ENCODE assay signal across 14 mouse cellular contexts in genomic region chr11:23259073-23259472, GRCm38 (mm10). TPM values are rescaled to one million over a fixed set of nuclear protein-coding genes. Genes with fewer than 3 reads are reported as not detected.
DNase-seq lines count a peak whose midpoint lies in the region; ATAC-seq and TF ChIP-seq lines count a peak whose summit lies in the region.
"Had no signal": no experiment of that assay in that cellular context is flagged by ENCODE, and none has a peak within 500 bp of the region (broad histone marks: within the 10 kb centered on the region; RNA-seq: fewer than 3 reads in every experiment).

No protein-coding gene starts in this region.

- H3K27ac ChIP-seq in heart, embryonic 13.5 days (replicated peaks), result no peak overlapping the region
- no peak overlapping the region for H3K27ac ChIP-seq in midbrain, embryonic 10.5 days (replicated peaks)
- no peak overlapping the region for H3K27ac ChIP-seq in midbrain, embryonic 16.5 days (ENCODE audit: low read length)
- no peak overlapping the region for H3K27ac ChIP-seq in hindbrain, postnatal 0 days
- H3K27ac ChIP-seq: gastrocnemius, adult 2 months had no signal

- H3K36me3 ChIP-seq in heart, embryonic 13.5 days, result peaks cover 31% of the 10 kb centered on the region
- H3K36me3 ChIP-seq in midbrain, embryonic 10.5 days, result peaks cover 52% of the 10 kb centered on the region
- H3K36me3 ChIP-seq in midbrain, embryonic 16.5 days (ENCODE audit: control insufficient read depth, insufficient read depth, low read length), result peaks cover 9% of the 10 kb centered on the region
- no peaks in the 10 kb centered on the region; the same call in 1 of the 2 replicates for H3K36me3 ChIP-seq in hindbrain, postnatal 0 days (ENCODE audit: insufficient read depth, low read length)
- peaks cover 20% of the 10 kb centered on the region for H3K36me3 ChIP-seq in myocyte (ENCODE audit: control insufficient read depth, insufficient read depth)

- no peaks in the 10 kb centered on the region for H3K9me3 ChIP-seq in heart, embryonic 13.5 days
- H3K9me3 ChIP-seq in midbrain, embryonic 10.5 days (replicated peaks), result no peaks in the 10 kb centered on the region
- H3K9me3 ChIP-seq in midbrain, embryonic 16.5 days (replicated peaks; ENCODE audit: control insufficient read depth, low read length, poor library complexity, severe bottlenecking), result no peaks in the 10 kb centered on the region
- H3K9me3 ChIP-seq in hindbrain, postnatal 0 days (ENCODE audit: low read length), result no peaks in the 10 kb centered on the region

- WGBS in heart, embryonic 13.5 days, result 73% methylated on average over 4 of the region's 4 CpGs
- 96% methylated on average over 4 of the region's 4 CpGs for WGBS in midbrain, embryonic 10.5 days
- 91% methylated on average over 4 of the region's 4 CpGs for WGBS in midbrain, embryonic 16.5 days
- 91% methylated on average over 4 of the region's 4 CpGs for WGBS in hindbrain, postnatal 0 days

- intact Hi-C loops in heart, postnatal 25 days (cut with DNase I), result loop anchor here (5.0 to 10.0 kb wide), 5 partner anchors 194 to 1687 kb away; partner anchors contain the start of genes Fam161a, Mdh1 and Wdpcp

- DNase-seq in heart, postnatal 25 days (ENCODE audit: low spot score), result no peak
- DNase-seq in midbrain, embryonic 10.5 days (ENCODE audit: low spot score), result no peak
- no peak for DNase-seq in hindbrain, postnatal 0 days (ENCODE audit: low spot score)
- no peak for DNase-seq in layer of hippocampus, adult 11-12 months (ENCODE audit: low spot score)
- DNase-seq in thymus, adult 18-20 months, result no peak
- DNase-seq: gastrocnemius, adult 2 months; kidney, adult 18-20 months; layer of hippocampus, postnatal 36 days; lung, adult 2 months had no signal

- peak overlapping the region; percentile 97 for H3K4me2 ChIP-seq in heart, embryonic 13.5 days
- no peak overlapping the region for H3K4me2 ChIP-seq in midbrain, embryonic 16.5 days (ENCODE audit: low read length)
- 0 out of 2 replicates have a peak overlapping the region, but pooled peaks have one; percentile 10 for H3K4me2 ChIP-seq in hindbrain, postnatal 0 days (ENCODE audit: low read depth, low read length)
- H3K4me2 ChIP-seq in myocyte (ENCODE audit: low read depth), result peak overlapping the region; percentile 14

- H3K4me3 ChIP-seq in heart, embryonic 13.5 days, result peak overlapping the region; percentile 24
- peak overlapping the region; percentile 97 for H3K4me3 ChIP-seq in midbrain, embryonic 10.5 days
- H3K4me3 ChIP-seq in midbrain, embryonic 16.5 days (ENCODE audit: low read depth, low read length), result no peak overlapping the region
- H3K4me3 ChIP-seq in hindbrain, postnatal 0 days (ENCODE audit: low read length), result no peak overlapping the region
- H3K4me3 ChIP-seq in myocyte, result no peak overlapping the region
- H3K4me3 ChIP-seq: gastrocnemius, adult 2 months had no signal

- ATAC-seq in heart, embryonic 13.5 days (ENCODE audit: extremely low read depth, insufficient number of reproducible peaks, low FRiP score, low TSS enrichment), result no peak
- ATAC-seq in midbrain, embryonic 16.5 days, result no peak
- no peak for ATAC-seq in hindbrain, postnatal 0 days
- ATAC-seq: activated CD4-positive, CD25-positive, alpha-beta regulatory T cell, adult 4 months; CD4-positive, CD25-positive, alpha-beta regulatory T cell, adult 4 months had no signal

- no peak for TF ChIP-seq POLR2A in myocyte (IDR thresholded peaks at IDR 0.05; ENCODE audit: insufficient read length, low read depth)

- peaks cover 38% of the 10 kb centered on the region for H3K4me1 ChIP-seq in heart, embryonic 13.5 days
- peaks cover 35% of the 10 kb centered on the region for H3K4me1 ChIP-seq in midbrain, embryonic 10.5 days
- H3K4me1 ChIP-seq in midbrain, embryonic 16.5 days (ENCODE audit: control insufficient read depth, insufficient read depth, low read length), result peaks cover 20% of the 10 kb centered on the region
- 0 out of 2 replicates have a peak, but pooled peaks cover 6% of the 10 kb centered on the region for H3K4me1 ChIP-seq in hindbrain, postnatal 0 days (ENCODE audit: insufficient read depth, low read length)

- no peak for TF ChIP-seq CTCF in hindbrain, postnatal 0 days (IDR thresholded peaks at IDR 0.05; ENCODE audit: low read depth)

- peak overlapping the region; percentile 44; the same call in 1 of the 2 replicates for H3K9ac ChIP-seq in heart, embryonic 13.5 days
- H3K9ac ChIP-seq in midbrain, embryonic 16.5 days (ENCODE audit: low read depth, low read length), result no peak overlapping the region
- no peak overlapping the region for H3K9ac ChIP-seq in hindbrain, postnatal 0 days (replicated peaks; ENCODE audit: low read length)

- peaks cover 79% of the 10 kb centered on the region for H3K79me2 ChIP-seq in myocyte (ENCODE audit: control insufficient read depth, insufficient read depth)

- no peaks in the 10 kb centered on the region for H3K27me3 ChIP-seq in heart, embryonic 13.5 days (replicated peaks)
- no peaks in the 10 kb centered on the region for H3K27me3 ChIP-seq in midbrain, embryonic 10.5 days (ENCODE audit: low read depth, poor library complexity, severe bottlenecking)
- no peaks in the 10 kb centered on the region for H3K27me3 ChIP-seq in midbrain, embryonic 16.5 days (ENCODE audit: control insufficient read depth, insufficient read depth, low read depth, low read length)
- H3K27me3 ChIP-seq in hindbrain, postnatal 0 days (ENCODE audit: insufficient read depth, low read length), result no peaks in the 10 kb centered on the region
- H3K27me3 ChIP-seq in myocyte (ENCODE audit: control insufficient read depth, insufficient read depth, insufficient read length), result no peaks in the 10 kb centered on the region

- H3ac ChIP-seq in myocyte (ENCODE audit: control insufficient read depth, insufficient read length), result no peak overlapping the region

TF ChIP-seq in myocyte, 11 proteins besides CTCF, POLR2A, EP300 and RAD21:
- no peak for TF ChIP-seq POLR2AphosphoS2 (IDR thresholded peaks at IDR 0.05; ENCODE audit: insufficient read length, low read depth)
- no peak for TF ChIP-seq SRF (IDR thresholded peaks at IDR 0.05; ENCODE audit: control insufficient read depth, insufficient read length, low read depth)
- TF ChIP-seq E2F4 (IDR thresholded peaks at IDR 0.05; ENCODE audit: insufficient read depth), result no peak
- TF ChIP-seq TCF12 (IDR thresholded peaks at IDR 0.05; ENCODE audit: insufficient read depth, poor library complexity, severe bottlenecking), result no peak
- TF ChIP-seq MAX (IDR thresholded peaks at IDR 0.05; ENCODE audit: low read depth), result no peak
- no peak for TF ChIP-seq MYOD1 (IDR thresholded peaks at IDR 0.05; ENCODE audit: control insufficient read depth in 1 of 3, insufficient read length in 2 of 3, low read depth in 2 of 3)
- TF ChIP-seq CEBPB (IDR thresholded peaks at IDR 0.05; ENCODE audit: insufficient read depth, poor library complexity, severe bottlenecking), result no peak

RNA-seq across cellular contexts. Expression of gene Xpo1, which starts 3.2 kb away (rescaled TPM):
- 51.9 and 52.8 TPM in 2 replicates for polyA plus RNA-seq in heart, embryonic 13.5 days (2015; fragmentation: Nextera tagmentation; extraction: Ambion mirVana)
- 10 to 100 TPM; 33.9 to 44.3 TPM for total RNA-seq in heart, postnatal 25 days (2021)
- 128 and 131 TPM in 2 replicates for polyA plus RNA-seq in midbrain, embryonic 10.5 days (2016; fragmentation: Nextera tagmentation; extraction: Ambion mirVana)
- polyA plus RNA-seq in midbrain, embryonic 16.5 days (2015; fragmentation: Nextera tagmentation; extraction: Ambion mirVana), result 69.7 and 80.6 TPM in 2 replicates
- 50.7 and 51.8 TPM in 2 replicates for total RNA-seq in hindbrain, postnatal 0 days (2014; rRNA removed)
- polyA plus RNA-seq in hindbrain, postnatal 0 days (2015; fragmentation: Nextera tagmentation; extraction: Ambion mirVana), result 40.8 and 43.7 TPM in 2 replicates
- 20.8 TPM for polyA plus RNA-seq in myocyte (2012; fragmentation: generic; extraction: Trizol)

RNA-seq across cellular contexts. Expression of gene Usp34, which starts 47.6 kb away (rescaled TPM):
- 14.0 and 14.6 TPM in 2 replicates for polyA plus RNA-seq in heart, embryonic 13.5 days (2015; fragmentation: Nextera tagmentation; extraction: Ambion mirVana)
- 10 to 100 TPM; 33.1 to 36.4 TPM for total RNA-seq in heart, postnatal 25 days (2021)
- polyA plus RNA-seq in midbrain, embryonic 10.5 days (2016; fragmentation: Nextera tagmentation; extraction: Ambion mirVana), result 19.6 and 22.0 TPM in 2 replicates
- 32.3 and 35.1 TPM in 2 replicates for polyA plus RNA-seq in midbrain, embryonic 16.5 days (2015; fragmentation: Nextera tagmentation; extraction: Ambion mirVana)
- total RNA-seq in hindbrain, postnatal 0 days (2014; rRNA removed), result 95.2 and 95.3 TPM in 2 replicates
- 24.5 and 26.7 TPM in 2 replicates for polyA plus RNA-seq in hindbrain, postnatal 0 days (2015; fragmentation: Nextera tagmentation; extraction: Ambion mirVana)
- 7.2 TPM for polyA plus RNA-seq in myocyte (2012; fragmentation: generic; extraction: Trizol)

Comparison
In these comparisons a context has a peak if more than half of its experiments do, and no peak if none do; other contexts are left out.
1. H3K4me3 ChIP-seq: peak in heart, embryonic 13.5 days (single experiment) and midbrain, embryonic 10.5 days (single experiment); none in midbrain, embryonic 16.5 days (single experiment), hindbrain, postnatal 0 days (single experiment) and myocyte (single experiment).